Mouse (Mus musculus) lung, postnatal 14 days (tissue): ENCODE data around the gene Apbb2.
A peak's percentile ranks its signal among the peaks of the same experiment; 100 is the strongest.

Experiments used
- DNase-seq: peaks from one replicate; pipeline ENCODE4 v3.0.0; 2021

Gene Apbb2

GRCm38 (mm10) chr5:66618597-66618996, at the start of gene Apbb2:
Gene Apbb2, minus strand, starts transcription at chr5:66618784.
- DNase-seq, result peak; percentile 95

- DNase-seq, result peak; percentile 61
Observed at GRCm38 (mm10) chr5:66654220-66654619, 35.6 kb upstream of the Apbb2 start.

- DNase-seq, result no peak
Observed at GRCm38 (mm10) chr5:66647504-66647903, 28.9 kb upstream of the Apbb2 start.

- DNase-seq, result no peak
Observed at GRCm38 (mm10) chr5:66643260-66643659, 24.7 kb upstream of the Apbb2 start.

GRCm38 (mm10) chr5:66642156-66642555, 23.6 kb upstream of the Apbb2 start:
- DNase-seq, result no peak

- no peak for DNase-seq
Observed at GRCm38 (mm10) chr5:66635459-66636079, 17.0 kb upstream of the Apbb2 start.

GRCm38 (mm10) chr5:66627805-66628204, 9.2 kb upstream of the Apbb2 start:
- DNase-seq, result no peak

GRCm38 (mm10) chr5:66620191-66620625, 1.6 kb upstream of the Apbb2 start:
- DNase-seq, result peak; percentile 88

GRCm38 (mm10) chr5:66619675-66620074, 1.1 kb upstream of the Apbb2 start:
- DNase-seq, result no peak

- DNase-seq, result no peak
Observed at GRCm38 (mm10) chr5:66619195-66619594, 611 bp upstream of the Apbb2 start.

GRCm38 (mm10) chr5:66617921-66618460, 593 bp downstream of the Apbb2 start:
- peak; percentile 39 for DNase-seq

- no peak for DNase-seq
Observed at GRCm38 (mm10) chr5:66614940-66615339, 3.6 kb downstream of the Apbb2 start.

- no peak for DNase-seq
Observed at GRCm38 (mm10) chr5:66613725-66614124, 4.9 kb downstream of the Apbb2 start.

GRCm38 (mm10) chr5:66612964-66613363, 5.6 kb downstream of the Apbb2 start:
- no peak for DNase-seq

- DNase-seq, result no peak
Observed at GRCm38 (mm10) chr5:66611851-66612250, 6.7 kb downstream of the Apbb2 start.

- DNase-seq, result no peak
Observed at GRCm38 (mm10) chr5:66611361-66611760, 7.2 kb downstream of the Apbb2 start.

- no peak for DNase-seq
Observed at GRCm38 (mm10) chr5:66610270-66610669, 8.3 kb downstream of the Apbb2 start.

GRCm38 (mm10) chr5:66609306-66609705, 9.3 kb downstream of the Apbb2 start:
- peak; percentile 25 for DNase-seq

GRCm38 (mm10) chr5:66607801-66608200, 10.8 kb downstream of the Apbb2 start:
- DNase-seq, result no peak

- DNase-seq, result no peak
Observed at GRCm38 (mm10) chr5:66607201-66607600, 11.4 kb downstream of the Apbb2 start.

- no peak for DNase-seq
Observed at GRCm38 (mm10) chr5:66605636-66606035, 12.9 kb downstream of the Apbb2 start.

GRCm38 (mm10) chr5:66604423-66604822, 14.2 kb downstream of the Apbb2 start:
- DNase-seq, result no peak

- DNase-seq, result no peak
Observed at GRCm38 (mm10) chr5:66603746-66604145, 14.8 kb downstream of the Apbb2 start.

GRCm38 (mm10) chr5:66603223-66603622, 15.4 kb downstream of the Apbb2 start:
- DNase-seq, result peak; percentile 68

GRCm38 (mm10) chr5:66602287-66602820, 16.2 kb downstream of the Apbb2 start:
- no peak for DNase-seq
